ENCODE assay signal across 8 mouse cellular contexts in the genomic region with DNA sequence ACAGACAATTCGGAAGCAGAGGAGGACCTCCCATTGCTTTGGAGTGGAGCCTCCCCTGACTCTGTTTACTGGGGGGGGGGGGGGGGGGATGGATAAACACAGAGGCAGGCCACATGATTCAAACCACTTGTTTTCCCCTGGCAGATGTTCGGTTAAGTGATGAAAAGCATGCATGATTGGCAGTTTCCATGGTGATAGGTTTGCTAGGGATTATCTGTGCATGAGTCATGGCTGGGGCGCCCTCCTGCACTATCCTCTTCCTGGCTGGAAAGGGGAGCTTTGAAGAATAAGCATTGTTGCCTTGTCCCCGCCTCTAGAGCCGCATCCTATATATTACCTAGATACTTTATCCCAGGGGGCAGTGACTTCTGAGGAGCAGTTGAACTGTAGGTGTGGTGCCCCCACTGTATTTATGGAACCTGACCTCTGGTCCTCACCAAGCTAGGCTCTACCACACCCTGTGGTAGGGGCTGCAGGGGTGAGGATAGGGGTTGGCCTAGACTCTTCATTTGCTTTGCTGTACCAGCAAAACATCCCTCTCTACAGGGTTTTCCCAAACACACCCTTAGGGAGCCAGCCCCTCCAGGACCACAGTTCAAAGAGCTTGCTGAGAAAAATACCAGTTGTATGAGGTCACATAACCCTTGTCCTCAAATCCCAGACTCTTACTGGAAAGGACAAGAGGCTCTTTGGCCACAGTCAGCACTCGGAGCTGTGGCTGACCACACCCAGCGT.
A peak's percentile ranks its signal among the peaks of the same experiment; 100 is the strongest.
DNase-seq lines count a peak whose midpoint lies in the region; ATAC-seq lines count a peak whose summit lies in the region.

No protein-coding gene starts in this region.

- WGBS in lung, embryonic 16.5 days: 52% methylated on average over 7 of the region's 7 CpGs
- WGBS in stomach, embryonic 16.5 days: 45% methylated on average over 7 of the region's 7 CpGs

- no peaks in the 10 kb centered on the region for H3K27me3 ChIP-seq in lung, embryonic 16.5 days (ENCODE audit: control insufficient read depth, insufficient read depth, low read depth, low read length)
- H3K27me3 ChIP-seq in stomach, embryonic 16.5 days (ENCODE audit: control insufficient read depth, insufficient read depth, low read length): no peaks in the 10 kb centered on the region

- peak; percentile 41; the same call in 1 of the 2 replicates for ATAC-seq in lung, embryonic 16.5 days (ENCODE audit: low read depth)
- peak; percentile 61 for ATAC-seq in stomach, embryonic 16.5 days (ENCODE audit: insufficient read depth, low FRiP score)
- no peak for ATAC-seq in monocyte, adult 5-6 weeks (replicated peaks; ENCODE audit: insufficient number of reproducible peaks, low FRiP score, low TSS enrichment, poor library complexity, severe bottlenecking)
- ATAC-seq in megakaryocyte, adult 5-6 weeks (ENCODE audit: poor library complexity, severe bottlenecking): no peak

- no peaks in the 10 kb centered on the region for H3K9me3 ChIP-seq in lung, embryonic 16.5 days (ENCODE audit: control insufficient read depth, low read length)
- H3K9me3 ChIP-seq in stomach, embryonic 16.5 days (replicated peaks; ENCODE audit: control insufficient read depth, low read length): no peaks in the 10 kb centered on the region

- no peaks in the 10 kb centered on the region for H3K36me3 ChIP-seq in lung, embryonic 16.5 days (ENCODE audit: control insufficient read depth, insufficient read depth, low read length)
- H3K36me3 ChIP-seq in stomach, embryonic 16.5 days (ENCODE audit: control insufficient read depth, insufficient read depth, low read length): no peaks in the 10 kb centered on the region

- peak; percentile 27 to 29 for DNase-seq in gastrocnemius, adult 8-10 months (ENCODE audit: low spot score in 2 of 2)
- DNase-seq in gastrocnemius, postnatal 10 days: no peak
- DNase-seq in brain, adult 2 months (ENCODE audit: low read depth, low spot score): peak; percentile 66
- peak; percentile 67 for DNase-seq in heart, adult 8-10 months (ENCODE audit: low spot score)

- no peak overlapping the region for H3K27ac ChIP-seq in lung, embryonic 16.5 days (ENCODE audit: low read length)
- peak overlapping the region; percentile 19; the same call in 1 of the 2 replicates for H3K27ac ChIP-seq in stomach, embryonic 16.5 days (ENCODE audit: low read length)

- no peak overlapping the region for H3K9ac ChIP-seq in lung, embryonic 16.5 days (ENCODE audit: low read length)
- H3K9ac ChIP-seq in stomach, embryonic 16.5 days (ENCODE audit: low read length): no peak overlapping the region

- peaks cover 3% of the 10 kb centered on the region; the same call in 1 of the 2 replicates for H3K4me1 ChIP-seq in lung, embryonic 16.5 days (replicated peaks; ENCODE audit: control insufficient read depth, insufficient read depth, low read length)
- H3K4me1 ChIP-seq in stomach, embryonic 16.5 days (ENCODE audit: control insufficient read depth, insufficient read depth, low read length): peaks cover 4% of the 10 kb centered on the region; the same call in 1 of the 2 replicates

- no peak overlapping the region for H3K4me3 ChIP-seq in lung, embryonic 16.5 days (ENCODE audit: low read length)
- no peak overlapping the region for H3K4me3 ChIP-seq in stomach, embryonic 16.5 days (replicated peaks; ENCODE audit: low read length)

- H3K4me2 ChIP-seq in lung, embryonic 16.5 days (ENCODE audit: low read depth, low read length): no peak overlapping the region
- no peak overlapping the region for H3K4me2 ChIP-seq in stomach, embryonic 16.5 days (ENCODE audit: low read depth, low read length)

Comparison
In these comparisons a context has a peak if more than half of its experiments do, and no peak if none do; other contexts are left out.
1. ATAC-seq: peak in lung, embryonic 16.5 days (single experiment) and stomach, embryonic 16.5 days (single experiment); none in monocyte, adult 5-6 weeks (single experiment) and megakaryocyte, adult 5-6 weeks (single experiment).